Mouse (Mus musculus) ES-CJ7 (cell line): ENCODE measurements around the gene Dysf.

Source experiments
- DNase-seq: peaks from one replicate; pipeline ENCODE4 v3.0.0; 2011; ENCODE audit warnings: low read depth, low spot score

Dysf gene

DNA sequence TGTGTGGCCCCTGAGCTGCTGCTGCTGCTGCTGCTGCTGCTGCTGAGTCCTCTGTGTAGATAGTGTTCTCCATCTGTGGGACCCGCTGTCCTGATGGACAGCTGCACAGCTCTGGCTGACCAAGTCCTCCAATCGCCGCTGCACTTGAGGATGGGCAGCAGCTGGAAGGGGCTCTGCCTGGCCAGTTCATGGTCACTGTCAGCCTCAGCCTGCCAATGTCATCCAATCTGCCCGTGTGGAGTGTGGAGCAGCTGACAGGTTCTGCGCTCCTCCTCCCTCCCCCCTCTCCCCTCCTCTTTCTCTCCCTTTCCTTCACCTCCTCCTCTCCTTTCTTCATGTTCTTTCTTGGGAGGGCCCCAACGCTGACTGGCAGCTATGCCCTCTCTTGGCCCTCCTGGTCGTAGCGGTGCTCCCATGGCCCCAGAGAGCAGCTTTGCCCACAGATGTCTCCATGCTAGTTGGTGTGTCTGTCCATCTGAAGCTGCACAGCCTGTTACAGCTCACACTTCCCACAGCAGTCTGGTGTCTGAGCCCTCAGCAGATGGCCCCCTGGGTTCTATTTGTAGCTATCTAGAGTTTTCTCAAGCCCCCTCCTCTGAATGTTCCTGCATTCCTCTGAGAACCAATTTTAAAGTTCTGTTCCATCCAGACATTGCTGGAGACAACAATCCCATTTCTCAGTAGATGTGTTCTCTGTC, 223.8 kb downstream of the Dysf start:
- no peak for DNase-seq

- no peak for DNase-seq
Measured at GRCm38 (mm10) chr6:84233783-84234182, 225.4 kb downstream of the Dysf start.

- DNase-seq, result no peak
Measured at GRCm38 (mm10) chr6:84235365-84235764, 227.0 kb downstream of the Dysf start.

GRCm38 (mm10) chr6:84243385-84243784, 235.0 kb downstream of the Dysf start:
- no peak for DNase-seq

- DNase-seq, result no peak
Measured at GRCm38 (mm10) chr6:84246101-84246760, 237.8 kb downstream of the Dysf start.

- no peak for DNase-seq
Measured at GRCm38 (mm10) chr6:84246979-84247378, 238.6 kb downstream of the Dysf start.
